ENCODE assay signal across 10 mouse cellular contexts in genomic region chr19:5559229-5559628, GRCm38 (mm10). TPM values are rescaled to one million over a fixed set of nuclear protein-coding genes. Genes with fewer than 3 reads are reported as not detected.
DNase-seq lines count a peak whose midpoint lies in the region; ATAC-seq and TF ChIP-seq lines count a peak whose summit lies in the region.
"Had no signal": no experiment of that assay in that cellular context is flagged by ENCODE, and none has a peak within 500 bp of the region (broad histone marks: within the 10 kb centered on the region; RNA-seq: fewer than 3 reads in every experiment).

No protein-coding gene starts in this region.

- H3K9me3 ChIP-seq in midbrain, embryonic 10.5 days (replicated peaks) = no peaks in the 10 kb centered on the region
- H3K9me3 ChIP-seq in midbrain, embryonic 16.5 days (replicated peaks; ENCODE audit: control insufficient read depth, low read length, poor library complexity, severe bottlenecking) = no peaks in the 10 kb centered on the region
- no peaks in the 10 kb centered on the region for H3K9me3 ChIP-seq in kidney, embryonic 16.5 days (ENCODE audit: low read length)
- H3K9me3 ChIP-seq in stomach, postnatal 0 days (ENCODE audit: control insufficient read depth, low read length) = no peaks in the 10 kb centered on the region
- H3K9me3 ChIP-seq: hindbrain, embryonic 15.5 days had no signal

- no peak overlapping the region for H3K9ac ChIP-seq in midbrain, embryonic 16.5 days (ENCODE audit: low read depth, low read length)
- H3K9ac ChIP-seq in kidney, embryonic 16.5 days (replicated peaks; ENCODE audit: low read length) = peak overlapping the region; percentile 69
- H3K9ac ChIP-seq in stomach, postnatal 0 days (ENCODE audit: low read length) = peak overlapping the region; percentile 8
- H3K9ac ChIP-seq: hindbrain, embryonic 15.5 days had no signal

- peaks cover 26% of the 10 kb centered on the region for H3K4me1 ChIP-seq in midbrain, embryonic 10.5 days
- H3K4me1 ChIP-seq in midbrain, embryonic 16.5 days (ENCODE audit: control insufficient read depth, insufficient read depth, low read length) = peaks cover 14% of the 10 kb centered on the region
- peaks cover 53% of the 10 kb centered on the region for H3K4me1 ChIP-seq in kidney, embryonic 16.5 days (ENCODE audit: insufficient read depth, low read length)
- no peaks in the 10 kb centered on the region for H3K4me1 ChIP-seq in stomach, postnatal 0 days (replicated peaks; ENCODE audit: control insufficient read depth, insufficient read depth)

- no peak overlapping the region for H3K27ac ChIP-seq in gastrocnemius, adult 2 months
- H3K27ac ChIP-seq in midbrain, embryonic 10.5 days (replicated peaks) = no peak overlapping the region
- no peak overlapping the region for H3K27ac ChIP-seq in midbrain, embryonic 16.5 days (ENCODE audit: low read length)
- peak overlapping the region; percentile 94 for H3K27ac ChIP-seq in kidney, embryonic 16.5 days (ENCODE audit: low read length)
- H3K27ac ChIP-seq in stomach, postnatal 0 days (replicated peaks) = no peak overlapping the region
- H3K27ac ChIP-seq: hindbrain, embryonic 15.5 days had no signal

- TF ChIP-seq CTCF in gastrocnemius, adult 2 months (IDR thresholded peaks at IDR 0.05) = no peak
- TF ChIP-seq CTCF in stomach, postnatal 0 days (IDR thresholded peaks at IDR 0.05; ENCODE audit: low read depth) = no peak

- peak; percentile 17 for DNase-seq in gastrocnemius, adult 2 months
- no peak for DNase-seq in gastrocnemius, postnatal 25 days
- DNase-seq in midbrain, embryonic 10.5 days (ENCODE audit: low spot score) = no peak
- DNase-seq in stomach, postnatal 0 days (ENCODE audit: low spot score) = no peak
- DNase-seq in retina, embryonic 14.5 days (ENCODE audit: low spot score) = no peak
- DNase-seq: left cerebral cortex, postnatal 4 days had no signal

- H3K27me3 ChIP-seq in midbrain, embryonic 10.5 days (ENCODE audit: low read depth, poor library complexity, severe bottlenecking) = peaks cover 99% of the 10 kb centered on the region
- H3K27me3 ChIP-seq in midbrain, embryonic 16.5 days (ENCODE audit: control insufficient read depth, insufficient read depth, low read depth, low read length) = peaks cover 60% of the 10 kb centered on the region
- peaks cover 34% of the 10 kb centered on the region for H3K27me3 ChIP-seq in kidney, embryonic 16.5 days (ENCODE audit: insufficient read depth, low read length)
- no peaks in the 10 kb centered on the region for H3K27me3 ChIP-seq in stomach, postnatal 0 days (ENCODE audit: control insufficient read depth, insufficient read depth, low read length)

- ATAC-seq in midbrain, embryonic 16.5 days = no peak
- no peak for ATAC-seq in kidney, embryonic 16.5 days (ENCODE audit: low FRiP score, low TSS enrichment)
- no peak for ATAC-seq in stomach, postnatal 0 days (ENCODE audit: low FRiP score, low TSS enrichment)
- no peak for ATAC-seq in frontal cortex, adult (ENCODE audit: low TSS enrichment)

- H3K4me2 ChIP-seq in midbrain, embryonic 16.5 days (ENCODE audit: low read length) = no peak overlapping the region
- peak overlapping the region; percentile 66 for H3K4me2 ChIP-seq in kidney, embryonic 16.5 days (replicated peaks; ENCODE audit: low read depth, low read length)
- peak overlapping the region; percentile 58 for H3K4me2 ChIP-seq in stomach, postnatal 0 days (replicated peaks; ENCODE audit: low read depth)

- no peak overlapping the region for H3K4me3 ChIP-seq in gastrocnemius, adult 2 months
- peak overlapping the region; percentile 48; the same call in 1 of the 2 replicates for H3K4me3 ChIP-seq in midbrain, embryonic 10.5 days
- H3K4me3 ChIP-seq in midbrain, embryonic 16.5 days (ENCODE audit: low read depth, low read length) = no peak overlapping the region
- H3K4me3 ChIP-seq in kidney, embryonic 16.5 days (ENCODE audit: low read length) = peak overlapping the region; percentile 55
- peak overlapping the region; percentile 50 for H3K4me3 ChIP-seq in stomach, postnatal 0 days (ENCODE audit: low read depth, low read length)

- 17% methylated on average over 8 of the region's 8 CpGs for WGBS in midbrain, embryonic 10.5 days
- WGBS in midbrain, embryonic 16.5 days = 23% methylated on average over 8 of the region's 8 CpGs
- 9% methylated on average over 8 of the region's 8 CpGs for WGBS in kidney, embryonic 16.5 days
- 18% methylated on average over 8 of the region's 8 CpGs for WGBS in stomach, postnatal 0 days

- no peaks in the 10 kb centered on the region for H3K36me3 ChIP-seq in midbrain, embryonic 10.5 days
- H3K36me3 ChIP-seq in midbrain, embryonic 16.5 days (ENCODE audit: control insufficient read depth, insufficient read depth, low read length) = no peaks in the 10 kb centered on the region
- no peaks in the 10 kb centered on the region for H3K36me3 ChIP-seq in kidney, embryonic 16.5 days (ENCODE audit: insufficient read depth, low read length)
- H3K36me3 ChIP-seq in stomach, postnatal 0 days (ENCODE audit: control insufficient read depth, insufficient read depth, low read length) = no peaks in the 10 kb centered on the region
- H3K36me3 ChIP-seq: hindbrain, embryonic 15.5 days had no signal

- TF ChIP-seq EP300 in stomach, postnatal 0 days (optimal IDR thresholded peaks at IDR 0.05) = no peak

- intact Hi-C loops in gastrocnemius, adult 2 months (cut with DNase I) = no loop called here

RNA-seq across cellular contexts. Expression of gene Ovol1, which starts 1.2 kb away (rescaled TPM):
- not detected for total RNA-seq in gastrocnemius, adult 2 months (2021)
- not detected for total RNA-seq in gastrocnemius, postnatal 25 days (2021)
- polyA plus RNA-seq in midbrain, embryonic 10.5 days (2016; fragmentation: Nextera tagmentation; extraction: Ambion mirVana) = 0.16 and 0.29 TPM in 2 replicates
- 0.11 TPM in 1 of 2 replicates, not detected in the other for polyA plus RNA-seq in midbrain, embryonic 16.5 days (2015; fragmentation: Nextera tagmentation; extraction: Ambion mirVana)
- polyA plus RNA-seq in kidney, embryonic 16.5 days (2015; fragmentation: Nextera tagmentation; extraction: Ambion mirVana) = 17.2 and 18.9 TPM in 2 replicates
- polyA plus RNA-seq in stomach, postnatal 0 days (2015; fragmentation: Nextera tagmentation; extraction: Ambion mirVana) = 26.6 and 28.2 TPM in 2 replicates
- total RNA-seq: left cerebral cortex, postnatal 4 days had no signal
- polyA plus RNA-seq: hindbrain, embryonic 15.5 days had no signal

RNA-seq across cellular contexts. Expression of gene Ap5b1, which starts 8.6 kb away (rescaled TPM):
- 1 to 10 TPM; 2.0 to 2.3 TPM for total RNA-seq in gastrocnemius, adult 2 months (2021)
- total RNA-seq in gastrocnemius, postnatal 25 days (2021) = 1 to 10 TPM; 1.4 to 1.5 TPM
- polyA plus RNA-seq in midbrain, embryonic 10.5 days (2016; fragmentation: Nextera tagmentation; extraction: Ambion mirVana) = 1.6 and 2.3 TPM in 2 replicates
- 1.9 and 2.3 TPM in 2 replicates for polyA plus RNA-seq in midbrain, embryonic 16.5 days (2015; fragmentation: Nextera tagmentation; extraction: Ambion mirVana)
- polyA plus RNA-seq in kidney, embryonic 16.5 days (2015; fragmentation: Nextera tagmentation; extraction: Ambion mirVana) = 10.9 and 11.5 TPM in 2 replicates
- polyA plus RNA-seq in stomach, postnatal 0 days (2015; fragmentation: Nextera tagmentation; extraction: Ambion mirVana) = 4.7 and 5.7 TPM in 2 replicates

RNA-seq across cellular contexts. Expression of gene Rnaseh2c, which starts 42.4 kb away (rescaled TPM):
- 10 to 100 TPM; 42.4 to 53.6 TPM for total RNA-seq in gastrocnemius, adult 2 months (2021)
- total RNA-seq in gastrocnemius, postnatal 25 days (2021) = 10 to 100 TPM; 45.2 to 47.1 TPM
- 186 and 200 TPM in 2 replicates for polyA plus RNA-seq in midbrain, embryonic 10.5 days (2016; fragmentation: Nextera tagmentation; extraction: Ambion mirVana)
- 55.5 and 58.4 TPM in 2 replicates for polyA plus RNA-seq in midbrain, embryonic 16.5 days (2015; fragmentation: Nextera tagmentation; extraction: Ambion mirVana)
- polyA plus RNA-seq in kidney, embryonic 16.5 days (2015; fragmentation: Nextera tagmentation; extraction: Ambion mirVana) = 133 and 146 TPM in 2 replicates
- polyA plus RNA-seq in stomach, postnatal 0 days (2015; fragmentation: Nextera tagmentation; extraction: Ambion mirVana) = 57.3 and 64.7 TPM in 2 replicates

RNA-seq across cellular contexts. Expression of gene Snx32, which starts 48.9 kb away (rescaled TPM):
- total RNA-seq in gastrocnemius, adult 2 months (2021) = 1 to 10 TPM; 5.8 to 8.0 TPM
- 1 to 10 TPM; 6.9 to 7.5 TPM for total RNA-seq in gastrocnemius, postnatal 25 days (2021)
- 9.6 and 15.3 TPM in 2 replicates for polyA plus RNA-seq in midbrain, embryonic 10.5 days (2016; fragmentation: Nextera tagmentation; extraction: Ambion mirVana)
- polyA plus RNA-seq in midbrain, embryonic 16.5 days (2015; fragmentation: Nextera tagmentation; extraction: Ambion mirVana) = 112 and 116 TPM in 2 replicates
- 9.9 and 10.6 TPM in 2 replicates for polyA plus RNA-seq in kidney, embryonic 16.5 days (2015; fragmentation: Nextera tagmentation; extraction: Ambion mirVana)
- 2.8 and 3.8 TPM in 2 replicates for polyA plus RNA-seq in stomach, postnatal 0 days (2015; fragmentation: Nextera tagmentation; extraction: Ambion mirVana)

RNA-seq across cellular contexts. Expression of gene Kat5, which starts 50.8 kb away (rescaled TPM):
- 10 to 100 TPM; 20.9 to 23.7 TPM for total RNA-seq in gastrocnemius, adult 2 months (2021)
- 10 to 100 TPM; 15.6 to 15.7 TPM for total RNA-seq in gastrocnemius, postnatal 25 days (2021)
- 65.6 and 74.8 TPM in 2 replicates for polyA plus RNA-seq in midbrain, embryonic 10.5 days (2016; fragmentation: Nextera tagmentation; extraction: Ambion mirVana)
- 82.0 and 83.1 TPM in 2 replicates for polyA plus RNA-seq in midbrain, embryonic 16.5 days (2015; fragmentation: Nextera tagmentation; extraction: Ambion mirVana)
- 56.1 and 57.4 TPM in 2 replicates for polyA plus RNA-seq in kidney, embryonic 16.5 days (2015; fragmentation: Nextera tagmentation; extraction: Ambion mirVana)
- polyA plus RNA-seq in stomach, postnatal 0 days (2015; fragmentation: Nextera tagmentation; extraction: Ambion mirVana) = 31.8 and 37.9 TPM in 2 replicates

Comparison
In these comparisons a context has a peak if more than half of its experiments do, and no peak if none do; other contexts are left out.
1. H3K4me3 ChIP-seq: peak in midbrain, embryonic 10.5 days (single experiment), kidney, embryonic 16.5 days (single experiment) and stomach, postnatal 0 days (single experiment); none in gastrocnemius, adult 2 months (single experiment) and midbrain, embryonic 16.5 days (single experiment).
2. RNA of gene Ovol1, which starts 1.2 kb away (polyA plus RNA-seq): 26.6 to 28.2 TPM in stomach, postnatal 0 days and 17.2 to 18.9 TPM in kidney, embryonic 16.5 days; 0.16 to 0.29 TPM in midbrain, embryonic 10.5 days and 0.11 TPM in midbrain, embryonic 16.5 days; every median in the first group is over 10 times any median in the second.